Comparison of ENCODE assay signal across 28 mouse cellular contexts in the genomic region with DNA sequence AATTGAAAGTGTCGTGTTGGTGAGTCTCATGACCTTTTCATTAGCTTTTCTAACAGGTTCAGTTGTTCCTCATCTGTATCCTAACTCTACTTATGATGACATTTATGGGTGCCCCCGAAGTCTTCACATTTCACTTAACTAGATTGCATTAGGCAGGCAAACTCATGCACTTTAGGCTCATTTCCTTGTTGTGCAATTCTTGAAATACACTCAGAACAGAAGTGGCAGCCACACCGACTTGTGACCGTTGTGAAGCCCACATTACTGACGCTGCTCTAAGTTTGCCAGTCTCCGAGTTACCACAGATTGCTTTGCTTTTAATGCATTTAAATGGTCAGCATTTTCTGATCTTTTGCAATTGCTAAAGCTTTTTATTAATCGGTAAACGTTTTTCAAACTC.
DNase-seq lines count a peak whose midpoint lies in the region; ATAC-seq and TF ChIP-seq lines count a peak whose summit lies in the region.
"Had no signal": no experiment of that assay in that cellular context is flagged by ENCODE, and none has a peak within 500 bp of the region (broad histone marks: within the 10 kb centered on the region; RNA-seq: fewer than 3 reads in every experiment).

No protein-coding gene starts in this region.

- TF ChIP-seq POLR2A in heart, adult 2 months (IDR thresholded peaks at IDR 0.05; ENCODE audit: insufficient read depth, low read depth, low read length): no peak

- H3K9ac ChIP-seq in lung, postnatal 0 days (replicated peaks; ENCODE audit: low read depth): no peak overlapping the region
- H3K9ac ChIP-seq in heart, adult 2 months (ENCODE audit: low read depth, low read length): no peak overlapping the region
- H3K9ac ChIP-seq: forebrain, embryonic 13.5 days; forebrain, postnatal 0 days; heart, embryonic 12.5 days; heart, embryonic 15.5 days; hindbrain, embryonic 13.5 days had no signal

- DNase-seq in lung, postnatal 0 days (ENCODE audit: low spot score): peak; percentile 34
- no peak for DNase-seq in lung, postnatal 10 days
- peak; percentile 58 for DNase-seq in 416B (ENCODE audit: low read depth)
- DNase-seq in embryo, embryonic 11.5 days (ENCODE audit: low read depth, low spot score): peak; percentile 3
- peak; percentile 18 for DNase-seq in lung, postnatal 25 days (ENCODE audit: low spot score)
- DNase-seq in frontal cortex, postnatal 14 days (ENCODE audit: low spot score in 2 of 2): no peak
- DNase-seq in heart, adult 2 months: no peak
- DNase-seq in cerebellum, postnatal 4 days (ENCODE audit: low spot score in 2 of 2): no peak
- DNase-seq: adrenal gland, adult 8-10 months; adrenal gland, postnatal 25 days; cerebellum, adult 18-20 months; cerebellum, adult 9-10 months; cerebellum, postnatal 14 days; forebrain, postnatal 0 days; gastrocnemius, postnatal 10 days; gastrocnemius, postnatal 36 days; heart, adult 11 months; heart, postnatal 10 days; heart, postnatal 36 days had no signal

- no peak overlapping the region for H3K4me2 ChIP-seq in lung, postnatal 0 days (replicated peaks; ENCODE audit: low read depth, low read length)
- H3K4me2 ChIP-seq: forebrain, embryonic 13.5 days; heart, embryonic 12.5 days; heart, embryonic 15.5 days; hindbrain, embryonic 13.5 days had no signal

- no peaks in the 10 kb centered on the region for H3K36me3 ChIP-seq in lung, postnatal 0 days (ENCODE audit: insufficient read depth, low read length)
- H3K36me3 ChIP-seq in heart, adult 2 months (ENCODE audit: control insufficient read depth, insufficient read depth, low read length): no peaks in the 10 kb centered on the region
- H3K36me3 ChIP-seq: forebrain, embryonic 10.5 days; heart, embryonic 12.5 days; heart, embryonic 15.5 days; hindbrain, embryonic 10.5 days; hindbrain, embryonic 13.5 days had no signal

- intact Hi-C loops in heart, adult 2 months (cut with DNase I): no loop called here

- H3K79me2 ChIP-seq in heart, adult 2 months (replicated peaks; ENCODE audit: control insufficient read depth, insufficient read depth, low read length): no peaks in the 10 kb centered on the region

- no peak for TF ChIP-seq EP300 in lung, postnatal 0 days (IDR thresholded peaks at IDR 0.05)
- no peak for TF ChIP-seq EP300 in heart, adult 2 months (IDR thresholded peaks at IDR 0.05; ENCODE audit: insufficient read depth, low read depth, low read length)

- 52% methylated on average over 8 of the region's 8 CpGs for WGBS in lung, postnatal 0 days
- WGBS in heart, adult 2 months: 74% methylated on average over 8 of the region's 8 CpGs

- no peak overlapping the region for H3K4me3 ChIP-seq in lung, postnatal 0 days (ENCODE audit: low read depth, low read length)
- H3K4me3 ChIP-seq in heart, adult 2 months: no peak overlapping the region
- H3K4me3 ChIP-seq: forebrain, embryonic 10.5 days; forebrain, embryonic 13.5 days; heart, embryonic 12.5 days; heart, embryonic 15.5 days; hindbrain, embryonic 10.5 days; hindbrain, embryonic 13.5 days had no signal

- no peak overlapping the region for H3K27ac ChIP-seq in lung, postnatal 0 days (ENCODE audit: low read length)
- H3K27ac ChIP-seq in heart, adult 2 months: no peak overlapping the region
- H3K27ac ChIP-seq: forebrain, embryonic 10.5 days; forebrain, embryonic 13.5 days; heart, embryonic 15.5 days; hindbrain, embryonic 10.5 days; hindbrain, embryonic 13.5 days had no signal

- no peaks in the 10 kb centered on the region for H3K9me3 ChIP-seq in lung, postnatal 0 days (ENCODE audit: low read length)
- H3K9me3 ChIP-seq: forebrain, embryonic 10.5 days; forebrain, embryonic 13.5 days; heart, embryonic 12.5 days; heart, embryonic 15.5 days; hindbrain, embryonic 10.5 days; hindbrain, embryonic 13.5 days had no signal

- TF ChIP-seq CTCF in lung, postnatal 0 days (IDR thresholded peaks at IDR 0.05): no peak
- TF ChIP-seq CTCF in heart, adult 2 months (IDR thresholded peaks at IDR 0.05): no peak

- peak; percentile 50 for ATAC-seq in lung, postnatal 0 days
- ATAC-seq: activated CD4-positive, CD25-positive, alpha-beta regulatory T cell, adult 4 months; forebrain, embryonic 13.5 days; forebrain, postnatal 0 days; hindbrain, embryonic 16.5 days; intestine, embryonic 16.5 days had no signal

- H3K4me1 ChIP-seq in lung, postnatal 0 days (ENCODE audit: insufficient read depth, low read depth, low read length): no peaks in the 10 kb centered on the region
- no peaks in the 10 kb centered on the region for H3K4me1 ChIP-seq in heart, adult 2 months (ENCODE audit: control insufficient read depth, insufficient read depth, low read length)
- H3K4me1 ChIP-seq: forebrain, embryonic 10.5 days; forebrain, embryonic 13.5 days; heart, embryonic 12.5 days; heart, embryonic 15.5 days; hindbrain, embryonic 10.5 days had no signal

- H3K27me3 ChIP-seq in lung, postnatal 0 days (replicated peaks; ENCODE audit: insufficient read depth, low read length): no peaks in the 10 kb centered on the region
- H3K27me3 ChIP-seq in heart, adult 2 months (ENCODE audit: control insufficient read depth, insufficient read depth, low read length): no peaks in the 10 kb centered on the region
- H3K27me3 ChIP-seq: forebrain, embryonic 13.5 days; heart, embryonic 12.5 days; heart, embryonic 15.5 days; hindbrain, embryonic 13.5 days had no signal

Comparison
In these comparisons a context has a peak if more than half of its experiments do, and no peak if none do; other contexts are left out.
1. DNase-seq: peak in lung, postnatal 0 days (single experiment), 416B (single experiment), embryo, embryonic 11.5 days (single experiment) and lung, postnatal 25 days (single experiment); none in lung, postnatal 10 days (single experiment), frontal cortex, postnatal 14 days (0 of 2), heart, adult 2 months (0 of 2) and cerebellum, postnatal 4 days (0 of 2).